Mouse (Mus musculus): ENCODE data around the gene Nav2. TPM values are rescaled to one million over a fixed set of nuclear protein-coding genes. Genes with fewer than 3 reads are reported as not detected.

Gene Nav2
- total RNA-seq, 2 experiments from 2014 or later = 94.6 to 122 TPM

GRCm38 (mm10) chr7:49638941-49639776 lies 730.6 kb downstream of the Nav2 start:
- DNase-seq (ENCODE audit: low spot score in 2 of 2) = no peak
- intact Hi-C loops (cut with DNase I) = loop anchor here (5.0 kb wide), 2 partner anchors 38 to 273 kb away; partner anchors contain the start of gene Slc6a5

DNA sequence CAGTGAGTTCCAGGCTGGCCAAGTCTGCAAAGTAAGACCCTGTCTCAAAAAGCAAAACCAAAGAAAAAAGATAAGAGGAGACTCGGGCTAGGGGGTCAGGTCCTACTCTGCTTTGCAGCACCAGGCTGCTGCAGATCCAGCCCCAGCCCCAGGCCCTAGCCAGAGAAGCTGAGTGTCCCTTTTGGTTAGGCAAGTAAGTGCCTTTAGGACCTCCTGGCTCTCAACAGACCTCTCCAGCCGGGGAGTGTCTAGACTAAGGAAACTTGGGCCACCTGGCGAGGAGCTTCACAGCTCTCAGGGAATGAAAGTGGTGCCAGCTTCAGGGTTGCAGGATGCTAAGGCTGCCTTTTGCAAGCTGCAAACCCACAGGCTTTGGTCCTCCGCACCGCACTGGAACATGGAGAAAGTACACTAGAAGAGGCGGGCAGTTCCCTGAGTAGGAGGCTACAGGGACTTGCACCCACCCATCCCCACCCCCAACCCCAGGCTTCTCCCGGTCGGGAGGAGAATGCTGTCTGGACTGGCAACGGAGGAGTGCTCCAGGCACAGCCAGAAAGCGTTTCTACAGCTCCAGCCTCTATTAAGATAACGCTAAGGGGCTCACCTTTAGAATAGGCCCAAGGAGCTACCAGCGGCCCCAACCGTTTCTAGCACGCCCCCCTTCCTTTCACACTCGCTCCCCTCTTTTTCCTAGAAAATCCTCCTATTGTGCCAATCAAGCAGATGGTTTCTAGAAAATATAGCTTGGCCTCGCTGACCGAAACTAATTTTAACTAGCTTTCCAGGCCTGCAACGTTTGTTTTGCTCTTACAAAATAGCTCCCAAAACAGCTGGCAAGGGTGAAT lies 731.6 kb downstream of the Nav2 start:
- no peak for DNase-seq (ENCODE audit: low spot score in 2 of 2)
- intact Hi-C loops (cut with DNase I) = loop anchor here (5.0 kb wide), 2 partner anchors 37 to 272 kb away; partner anchors contain the start of gene Slc6a5

DNA sequence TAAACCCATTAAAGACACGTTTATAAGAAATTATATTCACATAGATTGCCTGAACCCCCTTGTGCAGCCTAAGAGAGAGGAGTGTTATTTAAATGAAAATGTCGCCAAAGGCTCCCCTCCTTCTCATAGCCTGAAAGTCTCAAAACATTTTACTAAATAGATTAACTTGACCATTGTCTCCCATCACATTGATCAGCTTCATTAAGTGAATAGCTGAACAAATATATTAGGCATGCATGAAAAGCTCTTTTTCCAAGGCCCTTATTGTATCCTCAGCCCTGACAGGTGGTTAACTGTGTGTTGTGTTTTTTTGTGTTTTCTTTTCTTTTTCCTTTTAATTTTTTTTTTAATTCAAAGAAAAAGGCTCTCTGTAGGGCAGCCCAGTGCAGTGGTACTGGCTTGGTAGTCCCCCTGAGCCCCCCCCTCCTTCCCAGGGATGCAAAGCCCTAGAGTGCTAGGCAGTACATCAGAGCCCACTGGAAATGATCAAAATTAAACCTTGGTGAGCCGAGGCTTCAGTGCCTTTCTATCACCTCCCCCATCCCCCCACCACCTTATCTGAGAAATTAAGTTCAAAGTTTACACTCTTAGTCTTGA lies 732.3 kb downstream of the Nav2 start:
- no peak for DNase-seq (ENCODE audit: low spot score in 2 of 2)
- intact Hi-C loops (cut with DNase I) = no loop called here

Other genes starting within 250 kb of the Nav2 start
- 10 to 100 TPM; 28.9 to 29.3 TPM for gene Zdhhc13, start 119.7 kb upstream of the Nav2 start, total RNA-seq (2021)
- not detected for gene Csrp3, start 60.7 kb upstream of the Nav2 start, total RNA-seq (2021)
- gene E2f8, start 27.1 kb upstream of the Nav2 start, total RNA-seq (2021) = under 1 TPM; 0.70 to 0.87 TPM

Measured in left cerebral cortex, postnatal 14 days (tissue).